Mouse (Mus musculus) heart, embryonic 14.5 days (tissue): ENCODE data around the gene Shc1. TPM values are rescaled to one million over a fixed set of nuclear protein-coding genes. Genes with fewer than 3 reads are reported as not detected.

Experiments used
- ATAC-seq: fragments of 200-750 bp; cut with Nextera tagmentation; 2 replicates; pipeline ENCODE4 v1.8.0; 2017; ENCODE audit warnings: low read depth, moderate TSS enrichment; ENCODE audit not compliant: insufficient number of reproducible peaks, insufficient read depth, low FRiP score
- H3K27ac ChIP-seq, 2 experiments: fragments of 200-500 bp in 1 of 2; fragments of 300-500 bp in 1 of 2; sonication (generic) in 1 of 2; replicated peaks in 1 of 2; 2 replicates each; pipeline ENCODE4 v1.5.1; 2012 to 2014; ENCODE audit warnings: low read depth in 2 of 2, low read length in 2 of 2, control low read depth in 1 of 2, mild to moderate bottlenecking in 1 of 2, mixed read lengths in 1 of 2; ENCODE audit not compliant: control insufficient read depth in 1 of 2, insufficient read depth in 1 of 2
- H3K27me3 ChIP-seq: fragments of 300-500 bp; sonication (generic); 2 replicates; pipeline ENCODE4 v1.6.1; 2014; ENCODE audit warnings: mild to moderate bottlenecking, low read length, control low read depth; ENCODE audit not compliant: control insufficient read depth, insufficient read depth
- H3K36me3 ChIP-seq: fragments of 300-500 bp; sonication (generic); 2 replicates; pipeline ENCODE4 v1.6.1; 2014; ENCODE audit warnings: mild to moderate bottlenecking, control low read depth, low read length, mixed read lengths; ENCODE audit not compliant: control insufficient read depth, insufficient read depth
- H3K4me1 ChIP-seq, 2 experiments: fragments of 200-500 bp in 1 of 2; fragments of 300-500 bp in 1 of 2; sonication (generic) in 1 of 2; 2 replicates each; pipeline ENCODE4 v1.6.1; 2012 to 2014; ENCODE audit warnings: low read length in 2 of 2, control low read depth in 1 of 2, mixed read lengths in 1 of 2; ENCODE audit not compliant: control insufficient read depth in 2 of 2, insufficient read depth in 2 of 2
- H3K4me2 ChIP-seq: fragments of 300-500 bp; sonication (generic); 2 replicates; pipeline ENCODE4 v1.6.1; 2014; ENCODE audit warnings: mild to moderate bottlenecking, low read length
- H3K4me3 ChIP-seq, 2 experiments: fragments of 200-500 bp in 1 of 2; fragments of 300-500 bp in 1 of 2; sonication (generic) in 1 of 2; 2 replicates each; pipeline ENCODE4 v1.5.1; 2012 to 2014; ENCODE audit warnings: low read length in 2 of 2, mild to moderate bottlenecking in 2 of 2, control low read depth in 1 of 2, low read depth in 1 of 2, moderate library complexity in 1 of 2; ENCODE audit not compliant: control insufficient read depth in 1 of 2, insufficient read depth in 1 of 2
- H3K9ac ChIP-seq: fragments of 300-500 bp; sonication (generic); 2 replicates; pipeline ENCODE4 v1.6.1; 2014; ENCODE audit warnings: mild to moderate bottlenecking, low read length
- H3K9me3 ChIP-seq: fragments of 300-500 bp; sonication (generic); 2 replicates; pipeline ENCODE4 v1.6.1; 2016; ENCODE audit warnings: low read length, control low read depth; ENCODE audit not compliant: control insufficient read depth
- WGBS: fragments of 180-500 bp; shearing (Covaris S2); extraction: QIAGEN DNeasy Blood & Tissue Kit; methylation state at CpG from one replicate; pipeline ENCODE4 v1.1.7; 2014; 5-methylcytosine and 5-hydroxymethylcytosine counted together
- polyA plus RNA-seq: library from polyadenylated mRNA; unstranded; fragments of >200 nt; fragmentation: Nextera tagmentation; extraction: Ambion mirVana; gene quantifications from 2 replicates; pipeline ENCODE4 v1.2.1, GENCODE M21; 2014

The Shc1 gene
- 48.0 and 50.5 TPM in 2 replicates for polyA plus RNA-seq

GRCm38 (mm10) chr3:89418170-89418860 lies at the start of gene Shc1, which contains the start of gene Cks1b:
TSS of gene Shc1 (plus strand) at chr3:89418443.
TSS of gene Cks1b (minus strand) at chr3:89418383.
- H3K4me1 ChIP-seq = peaks cover 14 to 41% of the 10 kb centered on the region in 2 experiments
- ATAC-seq = peak; percentile 89
- peak within 1 kb of the TSS; percentile 87 for H3K4me2 ChIP-seq
- H3K4me3 ChIP-seq = peak within 1 kb of the TSS; percentile 59 to 75
- H3K36me3 ChIP-seq = peaks cover 33% of the 10 kb centered on the region
- no peaks in the 10 kb centered on the region for H3K9me3 ChIP-seq
- H3K27me3 ChIP-seq = no peaks in the 10 kb centered on the region
- H3K9ac ChIP-seq = peak within 1 kb of the TSS; percentile 84
- under 1% methylated on average over 39 of the region's 39 CpGs for WGBS
- peak within 1 kb of the TSS; percentile 91 to 99 for H3K27ac ChIP-seq

- Histone ChIP-seq H3K9me3 (no peaks in the 10 kb centered on the region), H3K27ac (no peak overlapping the region), H3K4me1 (peaks cover 3 to 12% of the 10 kb centered on the region in 2 experiments), H3K27me3 (no peaks in the 10 kb centered on the region), H3K4me3 (no peak overlapping the region), H3K4me2 (no peak overlapping the region), H3K9ac (no peak overlapping the region), H3K36me3 (no peaks in the 10 kb centered on the region)
- WGBS = 45% methylated on average over 5 of the region's 5 CpGs
- ATAC-seq = no peak
These were observed 44.5 kb upstream of the Shc1 start for GRCm38 (mm10) chr3:89373581-89374231.

- peak overlapping the region; percentile 73 for H3K4me2 ChIP-seq
- no peak overlapping the region for H3K27ac ChIP-seq
- peak overlapping the region in 1 of 2 experiments; percentile 53; a peak in 2 of 4 replicates for H3K4me3 ChIP-seq
- 64% methylated on average over 4 of the region's 4 CpGs for WGBS
- peak; percentile 0; the same call in 1 of the 2 replicates for ATAC-seq
- H3K9me3 ChIP-seq = no peaks in the 10 kb centered on the region
- peaks cover 23% of the 10 kb centered on the region for H3K36me3 ChIP-seq
- no peak overlapping the region for H3K9ac ChIP-seq
- no peaks in the 10 kb centered on the region for H3K27me3 ChIP-seq
- peaks cover 5 to 16% of the 10 kb centered on the region in 2 experiments for H3K4me1 ChIP-seq
These were observed 40.4 kb upstream of the Shc1 start for GRCm38 (mm10) chr3:89377831-89378230.

DNA sequence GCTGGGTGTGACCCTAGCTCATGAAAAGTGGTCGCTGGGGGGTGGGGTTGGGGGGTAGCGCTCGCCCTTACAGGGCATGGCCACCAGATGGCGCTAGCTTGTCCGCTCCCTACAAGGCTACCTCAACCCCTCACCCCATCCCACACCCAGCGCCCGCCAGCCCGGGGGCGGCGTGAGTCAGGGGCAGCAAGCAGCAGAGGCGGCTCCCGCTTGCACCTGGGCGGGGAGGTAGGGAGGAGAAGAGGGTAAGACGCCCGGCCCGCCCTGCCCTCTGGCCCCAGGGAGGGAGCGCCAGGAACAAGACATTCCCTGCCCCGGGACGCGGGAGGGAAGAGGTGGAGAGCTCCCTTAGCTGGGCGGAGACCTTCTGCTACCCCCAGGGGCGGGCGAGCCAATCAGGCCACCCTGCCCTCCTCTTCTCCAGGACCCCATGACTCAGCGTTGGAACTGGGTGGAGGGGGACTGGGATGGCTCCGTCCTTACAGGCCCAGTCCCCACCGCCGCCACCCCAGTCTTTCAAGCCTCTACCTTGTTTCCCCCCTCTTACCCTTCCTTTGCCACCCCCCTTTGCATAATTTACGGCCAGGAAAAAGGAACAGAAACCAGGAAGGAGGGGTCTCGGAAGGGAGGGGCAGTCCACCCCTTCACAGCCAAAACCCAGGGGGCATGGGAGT lies 39.7 kb upstream of the Shc1 start:
- H3K4me2 ChIP-seq = peak overlapping the region; percentile 73
- peaks cover 23% of the 10 kb centered on the region for H3K36me3 ChIP-seq
- H3K9me3 ChIP-seq = no peaks in the 10 kb centered on the region
- 4% methylated on average over 22 of the region's 29 CpGs for WGBS
- H3K27ac ChIP-seq = no peak overlapping the region
- ATAC-seq = peak; percentile 82
- H3K9ac ChIP-seq = peak overlapping the region; percentile 68
- peak overlapping the region; percentile 53 to 64 for H3K4me3 ChIP-seq
- H3K4me1 ChIP-seq = peaks cover 5 to 16% of the 10 kb centered on the region in 2 experiments
- H3K27me3 ChIP-seq = no peaks in the 10 kb centered on the region

DNA sequence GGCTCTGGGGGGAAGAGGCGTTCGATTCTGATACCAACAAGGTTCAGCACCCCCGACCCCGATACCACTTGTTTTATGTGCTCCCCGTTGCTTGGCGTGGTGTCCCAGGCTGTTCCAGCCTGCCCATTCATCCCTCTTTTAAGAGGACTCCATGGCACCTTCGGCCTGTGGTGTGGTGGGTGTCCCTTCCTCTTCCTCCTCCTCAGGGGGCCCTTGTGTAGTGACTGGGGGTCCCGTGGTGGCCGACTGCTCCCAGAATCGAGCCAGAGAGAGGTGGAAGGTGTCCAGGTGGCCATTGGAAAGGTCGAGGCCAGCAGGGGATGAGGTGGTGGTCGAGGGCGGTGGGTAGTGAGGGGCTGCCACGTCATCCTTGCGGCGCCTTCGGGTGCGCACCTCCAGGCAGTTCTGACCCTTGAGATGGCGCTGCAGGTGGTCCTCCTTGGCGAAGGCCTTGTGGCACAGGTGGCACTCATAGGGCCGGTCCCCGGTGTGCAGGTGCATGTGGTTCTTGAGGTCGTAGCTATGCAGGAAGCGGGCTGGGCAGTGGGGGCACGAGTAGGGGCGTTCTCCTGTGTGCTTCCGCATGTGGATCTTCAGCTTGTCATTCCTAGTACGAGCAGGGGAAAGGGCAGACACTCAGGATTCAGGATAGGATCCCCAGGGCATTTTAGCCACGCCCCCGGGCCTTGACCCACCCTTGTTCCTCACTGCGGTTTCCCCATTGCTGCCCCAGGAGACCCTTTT lies 38.7 kb upstream of the Shc1 start:
- Histone ChIP-seq H3K4me2 (no peak overlapping the region), H3K9me3 (no peaks in the 10 kb centered on the region), H3K9ac (no peak overlapping the region), H3K4me1 (peaks cover 5 to 16% of the 10 kb centered on the region in 2 experiments), H3K4me3 (no peak overlapping the region), H3K27ac (no peak overlapping the region), H3K36me3 (peaks cover 23% of the 10 kb centered on the region), H3K27me3 (no peaks in the 10 kb centered on the region)
- no peak for ATAC-seq
- WGBS = 88% methylated on average over 31 of the region's 31 CpGs

- ATAC-seq = no peak
- Histone ChIP-seq H3K9ac (no peak overlapping the region), H3K4me3 (no peak overlapping the region), H3K36me3 (peaks cover 23% of the 10 kb centered on the region), H3K27me3 (no peaks in the 10 kb centered on the region), H3K4me2 (no peak overlapping the region), H3K27ac (no peak overlapping the region), H3K4me1 (peaks cover 5 to 21% of the 10 kb centered on the region in 2 experiments), H3K9me3 (no peaks in the 10 kb centered on the region)
- WGBS = 94% methylated on average over 14 of the region's 14 CpGs
These were observed 38.0 kb upstream of the Shc1 start for GRCm38 (mm10) chr3:89380291-89380690.

DNA sequence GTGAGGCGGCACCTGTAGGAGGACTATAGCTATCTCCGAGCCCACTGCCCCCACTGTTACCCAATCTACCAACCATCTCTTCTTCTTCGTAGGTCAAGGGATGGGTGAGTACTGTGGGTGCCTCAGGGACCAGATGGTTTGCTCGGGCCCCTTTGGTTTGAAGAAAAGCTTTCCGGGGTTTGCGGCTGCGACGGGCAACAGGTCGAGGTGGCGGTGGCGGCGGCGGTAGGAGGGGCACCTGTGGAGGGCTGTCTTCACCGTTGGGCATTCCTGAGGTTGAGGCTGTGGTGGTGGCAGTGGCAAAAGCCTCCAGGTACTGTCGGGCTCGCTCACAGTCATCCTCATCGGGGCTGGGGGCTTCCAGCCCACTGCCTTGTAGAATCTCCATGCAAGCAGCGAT lies 37.5 kb upstream of the Shc1 start:
- WGBS = 90% methylated on average over 18 of the region's 18 CpGs
- ATAC-seq = no peak

More for the DNA sequence above, 37.5 kb upstream of the Shc1 start:
- H3K9ac ChIP-seq = no peak overlapping the region
- no peak overlapping the region for H3K4me2 ChIP-seq
- peaks cover 23% of the 10 kb centered on the region for H3K36me3 ChIP-seq
- no peaks in the 10 kb centered on the region for H3K9me3 ChIP-seq
- peaks cover 5 to 21% of the 10 kb centered on the region in 2 experiments for H3K4me1 ChIP-seq
- no peak overlapping the region for H3K27ac ChIP-seq
- H3K27me3 ChIP-seq = no peaks in the 10 kb centered on the region
- H3K4me3 ChIP-seq = no peak overlapping the region
